Mouse (Mus musculus) forebrain, embryonic 11.5 days (tissue): Measurements from ENCODE around the gene Ank3. TPM values are rescaled to one million over a fixed set of nuclear protein-coding genes. Genes with fewer than 3 reads are reported as not detected.

Experiments
- ATAC-seq: fragments of 200-750 bp; cut with Nextera tagmentation; replicated peaks from 2 replicates; pipeline ENCODE4 v1.8.0; 2017; ENCODE audit warnings: moderate TSS enrichment; ENCODE audit not compliant: low FRiP score
- DNase-seq: peaks from one replicate; pipeline ENCODE4 v3.0.0-alpha.2; 2017; ENCODE audit warnings: low spot score
- H3K27ac ChIP-seq: fragments of 300-500 bp; sonication (generic); 2 replicates; pipeline ENCODE4 v1.5.1; 2014; ENCODE audit warnings: low read depth, low read length
- H3K27me3 ChIP-seq: fragments of 300-500 bp; sonication (generic); 2 replicates; pipeline ENCODE4 v1.6.1; 2014; ENCODE audit warnings: mild to moderate bottlenecking, low read length, mixed read lengths; ENCODE audit not compliant: control insufficient read depth, insufficient read depth
- H3K36me3 ChIP-seq: fragments of 300-500 bp; sonication (generic); 2 replicates; pipeline ENCODE4 v1.6.1; 2014; ENCODE audit warnings: mild to moderate bottlenecking, low read length, moderate library complexity, mixed read lengths; ENCODE audit not compliant: control insufficient read depth, insufficient read depth
- H3K4me1 ChIP-seq: fragments of 300-500 bp; sonication (generic); replicated peaks from 2 replicates; pipeline ENCODE4 v1.6.1; 2014; ENCODE audit warnings: low read length, mixed read lengths; ENCODE audit not compliant: control insufficient read depth, insufficient read depth
- H3K4me2 ChIP-seq: fragments of 300-500 bp; sonication (generic); 2 replicates; pipeline ENCODE4 v1.6.1; 2014; ENCODE audit warnings: low read depth, mild to moderate bottlenecking, low read length, moderate library complexity, mixed read lengths; ENCODE audit not compliant: severe bottlenecking
- H3K4me3 ChIP-seq: fragments of 300-500 bp; sonication (generic); 2 replicates; pipeline ENCODE4 v1.5.1; 2014; ENCODE audit warnings: low read depth, low read length
- H3K9ac ChIP-seq: fragments of 300-500 bp; sonication (generic); 2 replicates; pipeline ENCODE4 v1.6.1; 2014; ENCODE audit warnings: low read length
- H3K9me3 ChIP-seq: fragments of 300-500 bp; sonication (generic); 2 replicates; pipeline ENCODE4 v1.6.1; 2016; ENCODE audit warnings: low read length, mixed read lengths; ENCODE audit not compliant: control insufficient read depth
- WGBS: fragments of 180-500 bp; shearing (Covaris S2); extraction: QIAGEN DNeasy Blood & Tissue Kit; methylation state at CpG from one replicate; pipeline ENCODE4 v1.1.7; 2014; 5-methylcytosine and 5-hydroxymethylcytosine counted together
- polyA plus RNA-seq: library from polyadenylated mRNA; unstranded; fragments of >200 nt; fragmentation: Nextera tagmentation; extraction: Ambion mirVana; gene quantifications from 2 replicates; pipeline ENCODE4 v1.2.1, GENCODE M21; 2014

Ank3 gene
- polyA plus RNA-seq, 1 experiment from 2014 or later, result 44.5 TPM

GRCm38 (mm10) chr10:69503791-69504190 is 105.2 kb downstream of the Ank3 start:
- no peak for DNase-seq
- no peak for ATAC-seq
- no peak overlapping the region for H3K4me3 ChIP-seq
- H3K4me1 ChIP-seq, result no peaks in the 10 kb centered on the region; the same call in 1 of the 2 replicates
- no peaks in the 10 kb centered on the region for H3K36me3 ChIP-seq
- no peaks in the 10 kb centered on the region for H3K27me3 ChIP-seq
- 89% methylated on average over 4 of the region's 4 CpGs for WGBS
- H3K4me2 ChIP-seq, result no peak overlapping the region
- no peaks in the 10 kb centered on the region for H3K9me3 ChIP-seq
- no peak overlapping the region for H3K27ac ChIP-seq
- H3K9ac ChIP-seq, result no peak overlapping the region

- DNase-seq, result no peak
- Histone ChIP-seq H3K9ac (no peak overlapping the region), H3K27me3 (no peaks in the 10 kb centered on the region), H3K4me3 (no peak overlapping the region), H3K4me2 (no peak overlapping the region), H3K9me3 (no peaks in the 10 kb centered on the region), H3K36me3 (no peaks in the 10 kb centered on the region), H3K4me1 (no peaks in the 10 kb centered on the region), H3K27ac (no peak overlapping the region)
- 90% methylated on average over 8 of the region's 8 CpGs for WGBS
- no peak for ATAC-seq
Measured at GRCm38 (mm10) chr10:69507719-69508118, 109.1 kb downstream of the Ank3 start.

GRCm38 (mm10) chr10:69510392-69510791 is 111.8 kb downstream of the Ank3 start:
- Histone ChIP-seq H3K9me3 (no peaks in the 10 kb centered on the region), H3K27me3 (no peaks in the 10 kb centered on the region), H3K4me1 (no peaks in the 10 kb centered on the region), H3K36me3 (no peaks in the 10 kb centered on the region), H3K4me2 (no peak overlapping the region), H3K9ac (no peak overlapping the region), H3K4me3 (no peak overlapping the region), H3K27ac (no peak overlapping the region)
- no peak for DNase-seq
- ATAC-seq, result no peak
- 80% methylated on average over 8 of the region's 8 CpGs for WGBS

GRCm38 (mm10) chr10:69511234-69511633 is 112.7 kb downstream of the Ank3 start:
- H3K27ac ChIP-seq, result no peak overlapping the region
- no peaks in the 10 kb centered on the region for H3K27me3 ChIP-seq
- no peaks in the 10 kb centered on the region for H3K9me3 ChIP-seq
- H3K4me2 ChIP-seq, result no peak overlapping the region
- DNase-seq (no peak), ATAC-seq (no peak)
- H3K4me3 ChIP-seq, result no peak overlapping the region
- H3K9ac ChIP-seq, result no peak overlapping the region
- WGBS, result 87% methylated on average over 1 of the region's 1 CpGs
- H3K36me3 ChIP-seq, result no peaks in the 10 kb centered on the region
- H3K4me1 ChIP-seq, result no peaks in the 10 kb centered on the region

- no peak overlapping the region for H3K4me2 ChIP-seq
- H3K9me3 ChIP-seq, result no peaks in the 10 kb centered on the region
- H3K36me3 ChIP-seq, result no peaks in the 10 kb centered on the region
- no peaks in the 10 kb centered on the region for H3K4me1 ChIP-seq
- WGBS, result 79% methylated on average over 4 of the region's 4 CpGs
- ATAC-seq (no peak), DNase-seq (no peak)
- H3K27ac ChIP-seq, result no peak overlapping the region
- no peak overlapping the region for H3K4me3 ChIP-seq
- no peak overlapping the region for H3K9ac ChIP-seq
- no peaks in the 10 kb centered on the region for H3K27me3 ChIP-seq
Measured at GRCm38 (mm10) chr10:69521977-69522376, 123.4 kb downstream of the Ank3 start.

- Histone ChIP-seq H3K27ac (no peak overlapping the region), H3K27me3 (no peaks in the 10 kb centered on the region), H3K9ac (no peak overlapping the region), H3K9me3 (no peaks in the 10 kb centered on the region), H3K4me2 (no peak overlapping the region), H3K4me1 (no peaks in the 10 kb centered on the region), H3K36me3 (no peaks in the 10 kb centered on the region), H3K4me3 (no peak overlapping the region)
- ATAC-seq, result no peak
- DNase-seq, result peak; percentile 55
- 79% methylated on average over 3 of the region's 3 CpGs for WGBS
Measured at GRCm38 (mm10) chr10:69523202-69523601, 124.6 kb downstream of the Ank3 start.

GRCm38 (mm10) chr10:69527318-69527717 is 128.7 kb downstream of the Ank3 start:
- WGBS, result 87% methylated on average over 10 of the region's 10 CpGs
- no peaks in the 10 kb centered on the region for H3K27me3 ChIP-seq
- no peak overlapping the region for H3K9ac ChIP-seq
- H3K4me1 ChIP-seq, result no peaks in the 10 kb centered on the region
- H3K36me3 ChIP-seq, result no peaks in the 10 kb centered on the region
- H3K4me2 ChIP-seq, result no peak overlapping the region
- H3K27ac ChIP-seq, result no peak overlapping the region
- no peak for ATAC-seq
- no peaks in the 10 kb centered on the region for H3K9me3 ChIP-seq
- no peak overlapping the region for H3K4me3 ChIP-seq
- no peak for DNase-seq

- no peak for ATAC-seq
- no peak for DNase-seq
- WGBS, result 79% methylated on average over 4 of the region's 4 CpGs
- no peak overlapping the region for H3K27ac ChIP-seq
- H3K4me1 ChIP-seq, result no peaks in the 10 kb centered on the region
- H3K4me3 ChIP-seq, result no peak overlapping the region
- H3K4me2 ChIP-seq, result no peak overlapping the region
- no peak overlapping the region for H3K9ac ChIP-seq
- no peaks in the 10 kb centered on the region for H3K36me3 ChIP-seq
- H3K27me3 ChIP-seq, result no peaks in the 10 kb centered on the region
- H3K9me3 ChIP-seq, result no peaks in the 10 kb centered on the region
Measured at GRCm38 (mm10) chr10:69528746-69529145, 130.2 kb downstream of the Ank3 start.

- no peak for ATAC-seq
- H3K36me3 ChIP-seq, result no peaks in the 10 kb centered on the region
- no peaks in the 10 kb centered on the region for H3K27me3 ChIP-seq
- H3K4me2 ChIP-seq, result no peak overlapping the region
- no peak for DNase-seq
- no peak overlapping the region for H3K27ac ChIP-seq
- no peak overlapping the region for H3K4me3 ChIP-seq
- H3K4me1 ChIP-seq, result no peaks in the 10 kb centered on the region
- no peaks in the 10 kb centered on the region for H3K9me3 ChIP-seq
- H3K9ac ChIP-seq, result no peak overlapping the region
- WGBS, result 92% methylated on average over 6 of the region's 6 CpGs
Measured at GRCm38 (mm10) chr10:69530326-69530725, 131.8 kb downstream of the Ank3 start.
